Mouse (Mus musculus) left cerebral cortex, adult 2 months (tissue): Measurements from ENCODE around the gene Suox. TPM values are rescaled to one million over a fixed set of nuclear protein-coding genes. Genes with fewer than 3 reads are reported as not detected.
"Not testable (repeated sequence)": the region's sequence is repeated elsewhere in the genome, so short reads cannot be mapped to it uniquely, and the experiment has no call there.

Experiments used
- DNase-seq, 2 experiments: peaks; one replicate each; pipeline ENCODE4 v3.0.0; 2021 to 2022; ENCODE audit warnings: low spot score in 2 of 2, mixed read lengths in 1 of 2; ENCODE audit errors: extremely low spot score in 1 of 2
- H3K27ac ChIP-seq: fragments of 200-600 bp; 2 replicates; pipeline ENCODE4 v1.8.1; 2022
- H3K4me3 ChIP-seq: fragments of 200-600 bp; 2 replicates; pipeline ENCODE4 v1.8.1; 2022
- CTCF ChIP-seq: fragments of 200-600 bp; IDR thresholded peaks from 2 replicates; pipeline ENCODE4 v1.8.1; 2022; ENCODE audit warnings: antibody characterized with exemption, mild to moderate bottlenecking, moderate library complexity
- intact Hi-C: fragments of 180-260 bp; cut with DNase I; formaldehyde crosslinking; loops from one replicate; pipeline ENCODE4 v1.15.1; 2025
- long read RNA-seq, 2 experiments: library from polyadenylated mRNA; stranded (forward); transcript quantifications; one replicate each; pipeline ENCODE4 v2.0.0; 2021; ENCODE audit warnings: borderline mapping rate in 2 of 2
- total RNA-seq, 2 experiments: library from RNA; stranded (reverse); gene quantifications; 2 replicates each; pipeline ENCODE4 v1.2.3; 2021

Suox gene
- 10 to 100 TPM; 11.3 to 12.3 TPM for total RNA-seq
- long read RNA-seq, experiment 1, transcript Suox-201 (4 exons, 2,497 nt), result major isoform, 18 of 19 reads
- long read RNA-seq, experiment 1, partial matches to known transcripts, result 1 of 19 reads
- long read RNA-seq, experiment 1, other reads (novel, unspliced or antisense), result 0 of 19 reads
- long read RNA-seq, experiment 2, transcript Suox-201 (4 exons, 2,497 nt), result major isoform, 7 of 8 reads
- long read RNA-seq, experiment 2, partial matches to known transcripts, result 1 of 8 reads
- long read RNA-seq, experiment 2, other reads (novel, unspliced or antisense), result 0 of 8 reads

DNA sequence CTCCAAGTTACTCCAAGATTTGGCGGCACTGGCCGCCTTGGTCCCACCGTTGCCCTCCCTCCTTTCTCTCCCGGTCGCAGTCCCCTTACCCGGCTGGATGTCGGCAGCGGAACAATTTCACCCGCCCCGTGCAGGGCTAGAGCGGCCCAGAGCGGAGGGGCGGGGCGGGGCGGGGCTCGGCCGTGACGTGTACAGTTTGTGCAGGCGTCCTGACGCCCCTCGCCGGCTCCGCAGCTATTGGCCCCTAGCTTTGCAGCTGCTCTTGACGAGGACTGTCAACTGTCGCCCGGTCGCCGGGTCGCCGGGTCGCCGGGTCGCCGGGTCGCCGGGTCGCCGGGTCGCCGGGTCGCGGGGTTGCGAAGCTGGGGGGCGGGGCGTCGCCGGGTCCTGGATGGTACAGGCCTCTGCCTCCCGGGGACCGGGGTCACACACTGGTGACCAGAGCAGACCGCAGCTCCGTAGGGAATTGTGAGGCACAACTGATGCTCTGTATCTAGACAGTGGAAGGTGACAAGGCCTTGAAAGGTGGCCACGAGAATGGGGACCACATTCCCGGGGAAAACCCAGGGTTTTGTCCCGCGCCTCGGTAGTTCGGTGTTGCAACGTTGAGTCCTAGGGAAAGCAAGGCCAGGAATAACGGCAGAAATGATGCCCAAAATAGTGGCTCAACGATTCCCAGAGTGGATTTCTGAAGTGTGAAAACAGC lies at the start of gene Suox:
Suox (minus strand) TSS at position 311 of the 706 bp plus-strand sequence.
- intact Hi-C loops, result loop anchor here (1.0 to 5.0 kb wide), 3 partner anchors 48 to 123 kb away; partner anchors contain the start of genes Pa2g4 and Rps26
- no peak for TF ChIP-seq CTCF
- peak; percentile 81 to 82 for DNase-seq
- Histone ChIP-seq H3K4me3 (peak within 1 kb of the TSS; percentile 77), H3K27ac (peak within 1 kb of the TSS; percentile 85)

DNA sequence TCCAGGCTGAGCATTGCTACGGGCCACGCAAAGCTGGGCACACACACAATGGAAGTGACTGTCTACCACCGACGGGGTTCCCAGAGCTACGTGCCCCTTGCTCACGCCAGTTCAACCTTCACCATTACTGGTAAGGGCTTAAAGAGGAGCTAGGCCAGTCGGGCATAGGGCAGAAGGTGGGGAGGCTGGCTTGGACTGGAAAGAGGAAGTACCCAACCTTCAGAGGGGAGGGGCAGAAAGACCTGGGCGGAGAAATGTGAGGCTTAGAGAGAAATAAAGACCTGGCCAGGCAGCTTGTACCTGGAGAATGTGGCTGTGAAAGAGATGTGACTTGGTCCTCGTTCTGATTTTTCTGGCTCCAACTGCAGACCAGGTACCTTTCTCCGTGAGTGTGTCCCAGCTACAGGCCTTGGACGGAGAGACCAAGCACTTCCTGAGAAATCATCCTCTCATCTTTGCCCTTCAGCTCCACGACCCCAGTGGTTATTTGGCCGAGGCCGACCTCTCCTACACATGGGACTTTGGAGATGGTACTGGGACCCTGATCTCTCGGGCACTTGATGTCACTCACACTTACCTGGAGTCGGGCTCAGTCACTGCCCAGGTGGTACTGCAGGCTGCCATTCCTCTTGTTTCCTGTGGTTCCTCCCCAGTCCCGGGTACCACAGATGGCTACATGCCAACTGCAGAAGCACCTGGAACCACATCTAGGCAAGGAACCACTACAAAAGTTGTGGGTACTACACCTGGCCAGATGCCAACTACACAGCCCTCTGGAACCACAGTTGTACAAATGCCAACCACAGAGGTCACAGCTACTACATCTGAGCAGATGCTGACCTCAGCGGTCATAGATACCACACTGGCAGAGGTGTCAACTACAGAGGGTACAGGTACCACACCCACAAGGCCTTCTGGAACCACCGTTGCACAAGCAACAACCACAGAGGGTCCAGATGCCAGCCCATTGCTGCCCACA lies 42.0 kb upstream of the Suox start:
- intact Hi-C loops, result no loop called here
- Histone ChIP-seq H3K4me3 (no peak overlapping the region), H3K27ac (no peak overlapping the region)
- TF ChIP-seq CTCF, result no peak
- DNase-seq, result no peak

DNA sequence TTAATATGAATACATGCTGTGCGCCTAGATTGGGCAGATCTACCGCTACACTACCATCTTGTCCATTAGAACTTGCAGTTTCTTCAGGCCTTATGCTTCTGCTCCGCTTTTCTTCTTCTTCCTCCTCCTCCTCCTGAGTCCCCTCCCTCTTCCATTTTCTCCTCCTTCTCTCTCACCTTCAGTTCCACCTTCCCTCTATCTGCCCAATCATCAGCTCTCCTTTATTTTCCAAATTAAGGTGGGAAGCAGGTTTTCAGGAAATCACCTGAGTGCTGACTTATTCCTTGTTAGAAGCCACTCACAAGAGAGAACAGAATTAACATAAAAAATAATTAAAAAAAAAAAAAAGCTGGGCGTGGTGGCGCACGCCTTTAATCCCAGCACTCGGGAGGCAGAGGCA lies 37.4 kb upstream of the Suox start:
- H3K4me3 ChIP-seq, intact Hi-C loops, DNase-seq, H3K27ac ChIP-seq: not testable (repeated sequence)

DNA sequence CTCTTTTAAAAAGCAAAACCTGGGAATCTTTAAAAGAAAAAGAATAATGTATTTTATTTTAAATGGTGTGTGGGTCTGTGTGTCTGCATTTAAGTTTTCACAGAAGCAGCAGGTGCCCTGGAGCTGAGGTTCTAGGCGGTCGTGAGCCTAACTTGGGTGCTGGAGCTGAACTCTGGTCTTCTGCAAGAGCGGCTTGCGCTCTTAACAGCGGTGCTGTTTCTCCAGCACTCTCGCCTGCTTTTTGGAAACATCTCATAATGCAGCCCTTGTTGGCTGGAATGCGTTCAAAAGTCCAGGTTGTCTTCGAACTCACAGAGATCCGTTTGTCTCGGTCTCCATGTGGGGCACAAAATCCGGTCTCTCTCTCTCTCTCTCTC lies 31.4 kb upstream of the Suox start:
- no peak for TF ChIP-seq CTCF
- DNase-seq, result no peak
- intact Hi-C loops, result no loop called here
- Histone ChIP-seq H3K4me3 (peak overlapping the region; percentile 58), H3K27ac (peak overlapping the region; percentile 2; the same call in 1 of the 2 replicates)

DNA sequence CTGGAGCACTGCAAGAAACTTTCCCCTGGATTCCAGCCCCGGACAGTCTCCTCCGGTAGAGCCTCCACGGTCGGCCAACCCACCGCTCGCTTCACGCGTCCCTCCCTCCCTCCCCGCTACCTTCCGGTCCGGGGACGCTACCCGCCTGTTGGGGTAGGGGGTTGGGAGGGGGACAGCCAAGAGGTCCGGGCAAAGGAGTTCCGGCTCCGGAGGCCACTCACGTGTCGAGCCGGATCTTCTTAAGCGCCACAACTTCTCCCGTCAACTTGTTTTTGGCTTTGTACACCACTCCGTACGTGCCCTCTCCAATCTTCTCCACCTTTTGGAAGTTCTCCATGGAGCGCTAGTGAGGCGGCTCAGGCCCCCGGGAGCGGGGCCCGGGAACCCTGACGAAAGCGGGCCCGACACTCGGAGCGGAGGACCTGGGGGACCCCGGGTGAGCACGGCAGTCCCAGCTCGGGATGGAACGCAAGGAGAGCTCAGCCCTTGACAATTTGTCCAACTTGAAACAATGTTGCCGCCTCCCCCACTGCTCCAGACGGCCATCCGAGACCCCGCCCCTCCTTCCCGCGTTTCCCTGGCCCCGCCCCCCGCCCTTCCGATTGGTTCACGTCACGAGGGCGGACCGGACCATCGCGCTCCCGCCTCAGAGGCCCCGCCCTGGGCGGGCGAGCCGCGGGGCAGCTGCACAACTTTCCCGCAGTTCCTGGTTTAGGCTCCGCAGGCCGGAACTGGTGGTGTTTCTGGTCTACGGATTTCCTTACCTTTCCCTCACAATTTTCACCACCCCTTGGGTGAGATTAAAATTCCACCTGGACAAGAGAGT lies 30.8 kb upstream of the Suox start, which contains the start of gene Cdk2:
Cdk2 (minus strand) TSS at position 541 of the 826 bp plus-strand sequence.
- DNase-seq, result peak; percentile 84 to 87
- Histone ChIP-seq H3K27ac (peak within 1 kb of the TSS; percentile 37; the same call in 1 of the 2 replicates), H3K4me3 (peak within 1 kb of the TSS; percentile 58)
- intact Hi-C loops, result no loop called here
- TF ChIP-seq CTCF, result no peak

DNA sequence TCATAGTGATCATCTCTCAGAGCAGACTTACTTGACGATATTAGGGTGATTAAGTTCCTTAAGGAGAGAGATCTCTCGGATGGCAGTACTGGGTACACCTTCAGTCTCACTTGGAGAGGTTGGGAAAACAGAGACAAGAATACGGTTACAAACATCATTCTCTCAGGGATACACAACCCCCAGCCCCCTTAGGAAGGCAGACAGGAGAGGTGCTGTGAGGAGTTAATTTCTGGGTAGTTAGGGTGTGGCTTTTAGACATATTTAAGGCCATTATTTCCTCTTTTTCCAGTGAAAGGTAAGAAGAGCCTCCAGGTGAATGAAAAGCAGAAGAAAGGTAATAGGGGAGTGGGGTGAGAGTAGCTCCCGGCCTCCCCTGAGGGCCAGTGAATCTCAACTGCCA lies 30.0 kb upstream of the Suox start, which contains the start of gene Pmel:
Pmel (plus strand) TSS at position 301 of the 400 bp plus-strand sequence.
- no peak for TF ChIP-seq CTCF
- DNase-seq, result no peak
- Histone ChIP-seq H3K27ac (peak within 1 kb of the TSS; percentile 37; the same call in 1 of the 2 replicates), H3K4me3 (peak within 1 kb of the TSS; percentile 58)
- intact Hi-C loops, result no loop called here

DNA sequence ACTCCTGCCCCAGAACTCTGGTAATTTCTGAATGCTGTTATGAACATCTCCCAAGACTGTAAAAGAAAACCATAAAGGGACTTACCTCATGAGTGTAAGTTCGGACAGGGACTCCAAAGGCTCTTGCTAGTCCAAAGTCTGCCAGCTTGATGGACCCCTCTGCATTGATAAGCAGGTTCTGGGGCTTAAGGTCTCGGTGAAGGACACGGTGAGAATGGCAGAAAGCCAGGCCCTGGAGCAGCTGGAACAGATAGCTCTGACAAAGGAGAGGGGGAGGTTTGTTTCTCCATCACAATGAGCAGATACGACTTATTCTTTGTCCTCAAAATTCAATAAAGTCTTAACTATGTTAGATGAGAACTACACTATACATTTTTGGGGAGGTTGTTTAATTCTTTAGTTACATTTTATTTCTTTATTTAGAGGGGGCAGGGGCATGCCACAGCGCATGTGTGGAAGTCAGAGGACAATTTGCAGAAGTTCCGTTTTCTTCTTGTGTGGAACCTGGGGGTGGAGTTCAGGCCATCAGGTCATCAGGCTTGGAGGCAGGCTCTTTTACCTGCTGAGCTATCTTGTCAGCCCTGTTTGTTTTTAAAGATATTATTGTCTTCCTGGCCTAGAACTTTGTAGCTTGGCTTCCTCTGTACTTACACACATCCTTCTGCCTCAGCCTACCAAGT lies 28.6 kb upstream of the Suox start:
- intact Hi-C loops, result no loop called here
- TF ChIP-seq CTCF, result no peak
- no peak overlapping the region for H3K27ac ChIP-seq
- no peak for DNase-seq
- H3K4me3 ChIP-seq, result no peak overlapping the region

DNA sequence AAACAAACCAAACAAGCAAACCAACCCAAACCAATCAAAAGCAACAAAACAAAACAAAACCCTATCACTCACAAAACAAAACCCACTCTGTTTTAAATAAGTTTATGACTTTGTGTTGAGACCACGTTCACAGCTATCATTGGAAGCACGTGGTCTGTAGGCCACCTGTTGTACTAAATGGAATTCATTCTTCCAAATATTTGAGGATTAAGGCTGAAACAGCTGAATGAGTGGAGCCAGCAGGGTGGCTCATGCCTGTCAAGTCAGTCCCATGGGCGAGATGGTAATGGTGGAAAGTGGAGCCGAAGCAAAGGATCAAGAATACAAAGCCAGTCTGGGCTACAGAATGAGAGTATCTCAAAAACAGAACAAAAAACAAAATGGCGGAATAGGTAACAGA lies 26.8 kb upstream of the Suox start:
- Histone ChIP-seq H3K4me3 (no peak overlapping the region), H3K27ac (no peak overlapping the region)
- intact Hi-C loops, result no loop called here
- no peak for TF ChIP-seq CTCF
- no peak for DNase-seq

DNA sequence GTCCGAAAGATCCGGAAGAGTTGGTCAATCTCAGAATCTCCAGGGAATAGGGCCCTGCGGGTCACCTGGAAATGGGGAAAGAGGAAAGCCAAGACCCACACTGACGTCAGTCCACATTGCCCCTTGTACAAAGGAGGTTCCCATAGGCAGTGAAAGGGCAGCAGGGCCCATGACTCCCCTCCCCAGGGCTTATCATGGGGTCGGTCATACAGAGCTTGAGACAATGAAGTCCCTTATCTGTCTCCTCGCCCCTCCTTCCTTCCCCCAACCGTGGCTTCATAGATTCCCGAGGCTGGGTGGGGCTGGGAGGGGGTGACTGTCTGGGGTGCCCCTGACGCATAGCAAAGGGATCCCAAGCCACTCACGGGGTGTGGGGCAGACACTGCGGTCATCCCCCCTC lies 25.7 kb upstream of the Suox start:
- no peak for DNase-seq
- Histone ChIP-seq H3K27ac (no peak overlapping the region), H3K4me3 (no peak overlapping the region)
- intact Hi-C loops, result no loop called here
- TF ChIP-seq CTCF, result no peak

DNA sequence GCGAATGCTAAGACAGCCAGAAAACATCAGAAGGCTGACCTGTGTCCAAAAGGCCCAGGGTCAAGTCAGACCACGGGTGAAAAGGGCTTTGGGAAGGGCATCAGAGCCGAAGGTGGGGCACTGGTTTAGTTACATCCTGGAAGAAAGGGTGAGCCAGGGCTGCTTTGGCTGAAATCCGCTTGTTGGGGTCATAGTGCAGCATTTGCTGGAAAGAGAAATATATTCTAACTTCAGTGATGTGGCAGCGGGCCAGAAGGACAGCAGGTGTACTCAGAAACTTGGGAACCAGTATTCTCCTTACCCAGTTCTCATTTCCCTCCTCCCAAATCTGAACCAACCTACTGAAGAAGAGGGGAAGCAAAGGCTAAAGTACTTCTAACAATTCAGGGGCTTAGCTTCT lies 25.1 kb upstream of the Suox start:
- DNase-seq, result no peak
- intact Hi-C loops, result no loop called here
- no peak overlapping the region for H3K4me3 ChIP-seq
- no peak overlapping the region for H3K27ac ChIP-seq
- TF ChIP-seq CTCF, result no peak
